Mouse (Mus musculus) heart, embryonic 16.5 days (tissue): ENCODE data around the gene Sipa1l3. TPM values are rescaled to one million over a fixed set of nuclear protein-coding genes. Genes with fewer than 3 reads are reported as not detected.

Source experiments
- ATAC-seq: fragments of 200-750 bp; cut with Nextera tagmentation; replicated peaks from 2 replicates; pipeline ENCODE4 v1.8.0; 2017; ENCODE audit warnings: moderate number of reproducible peaks; ENCODE audit not compliant: insufficient read depth, low FRiP score; ENCODE audit errors: extremely low read depth
- H3K27ac ChIP-seq: fragments of 300-500 bp; sonication (generic); 2 replicates; pipeline ENCODE4 v1.5.1; 2014; ENCODE audit warnings: mild to moderate bottlenecking, low read length, control low read depth, moderate library complexity
- H3K27me3 ChIP-seq: fragments of 300-500 bp; sonication (generic); 2 replicates; pipeline ENCODE4 v1.6.1; 2014; ENCODE audit warnings: low read length, mixed read lengths; ENCODE audit not compliant: control insufficient read depth, insufficient read depth
- H3K36me3 ChIP-seq: fragments of 300-500 bp; sonication (generic); 2 replicates; pipeline ENCODE4 v1.6.1; 2014; ENCODE audit not compliant: control insufficient read depth, insufficient read depth
- H3K4me1 ChIP-seq: fragments of 300-500 bp; sonication (generic); 2 replicates; pipeline ENCODE4 v1.6.1; 2014; ENCODE audit warnings: low read length, mixed read lengths; ENCODE audit not compliant: control insufficient read depth, insufficient read depth
- H3K4me2 ChIP-seq: fragments of 300-500 bp; sonication (generic); 2 replicates; pipeline ENCODE4 v1.6.1; 2014; ENCODE audit warnings: low read depth, mild to moderate bottlenecking, control low read depth, low read length
- H3K4me3 ChIP-seq: fragments of 300-500 bp; sonication (generic); 2 replicates; pipeline ENCODE4 v1.5.1; 2014; ENCODE audit warnings: mild to moderate bottlenecking, control low read depth, low read length
- H3K9ac ChIP-seq: fragments of 300-500 bp; sonication (generic); 2 replicates; pipeline ENCODE4 v1.6.1; 2014; ENCODE audit warnings: low read length, control low read depth
- H3K9me3 ChIP-seq: fragments of 300-500 bp; sonication (generic); replicated peaks from 2 replicates; pipeline ENCODE4 v1.6.1; 2016; ENCODE audit warnings: low read length; ENCODE audit not compliant: control insufficient read depth
- WGBS: fragments of 180-500 bp; shearing (Covaris S2); extraction: QIAGEN DNeasy Blood & Tissue Kit; methylation state at CpG from one replicate; pipeline ENCODE4 v1.1.7; 2014; 5-methylcytosine and 5-hydroxymethylcytosine counted together
- polyA plus RNA-seq: library from polyadenylated mRNA; unstranded; fragments of >200 nt; fragmentation: Nextera tagmentation; extraction: Ambion mirVana; gene quantifications from 2 replicates; pipeline ENCODE4 v1.2.1, GENCODE M21; 2015

Sipa1l3 gene
- polyA plus RNA-seq, 1 experiment from 2014 or later = 5.8 TPM

DNA sequence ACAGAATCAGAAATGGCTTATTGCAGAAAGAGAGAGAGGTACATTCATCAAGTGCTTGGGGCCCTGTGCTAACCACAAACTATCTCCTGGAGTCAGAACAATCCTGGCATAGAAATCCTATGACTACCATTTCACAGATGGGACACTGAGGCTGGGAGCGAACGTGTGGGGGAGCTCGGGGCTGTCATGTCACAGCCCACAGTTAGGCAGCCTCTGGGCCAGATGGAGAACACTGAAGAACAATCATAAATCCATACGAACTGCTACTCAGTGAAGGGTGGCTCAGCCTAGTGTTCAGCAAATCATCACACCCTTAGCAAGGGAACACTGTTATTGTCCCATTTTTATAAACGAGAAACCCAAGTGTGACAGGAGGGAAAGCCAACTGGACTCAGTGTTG is 1.3 kb downstream of the Sipa1l3 start:
- Histone ChIP-seq H3K9ac (no peak overlapping the region), H3K4me2 (peak overlapping the region; percentile 92; the same call in 1 of the 2 replicates), H3K9me3 (no peaks in the 10 kb centered on the region), H3K36me3 (no peaks in the 10 kb centered on the region), H3K27ac (no peak overlapping the region), H3K4me3 (peak overlapping the region; percentile 73; the same call in 1 of the 2 replicates), H3K4me1 (peaks cover 11% of the 10 kb centered on the region), H3K27me3 (peaks cover 19% of the 10 kb centered on the region)
- WGBS = 71% methylated on average over 5 of the region's 5 CpGs
- no peak for ATAC-seq

DNA sequence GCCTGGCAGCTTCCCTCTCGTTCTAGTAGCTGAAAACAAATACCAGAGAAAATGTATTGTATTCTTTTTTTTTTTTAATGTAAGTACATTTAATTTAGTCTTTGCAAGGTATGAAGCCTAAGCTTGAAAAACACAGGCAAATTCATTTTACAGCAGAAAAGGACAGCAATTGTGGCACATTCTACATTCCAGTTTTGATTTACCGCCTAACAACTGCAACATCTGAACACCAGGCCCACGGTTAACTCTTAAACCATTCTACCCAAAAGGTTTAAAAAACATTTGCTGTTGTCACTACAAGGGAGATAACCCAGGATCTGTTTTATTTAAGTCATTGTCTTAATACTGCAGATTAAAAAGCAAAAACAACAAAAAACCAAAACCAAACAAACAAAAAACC is 2.8 kb downstream of the Sipa1l3 start:
- Histone ChIP-seq H3K9me3 (no peaks in the 10 kb centered on the region), H3K9ac (no peak overlapping the region), H3K4me1 (peaks cover 22% of the 10 kb centered on the region), H3K4me2 (no peak overlapping the region), H3K27ac (no peak overlapping the region), H3K4me3 (no peak overlapping the region), H3K36me3 (no peaks in the 10 kb centered on the region), H3K27me3 (peaks cover 26% of the 10 kb centered on the region)
- no peak for ATAC-seq
- 87% methylated on average over 3 of the region's 3 CpGs for WGBS

DNA sequence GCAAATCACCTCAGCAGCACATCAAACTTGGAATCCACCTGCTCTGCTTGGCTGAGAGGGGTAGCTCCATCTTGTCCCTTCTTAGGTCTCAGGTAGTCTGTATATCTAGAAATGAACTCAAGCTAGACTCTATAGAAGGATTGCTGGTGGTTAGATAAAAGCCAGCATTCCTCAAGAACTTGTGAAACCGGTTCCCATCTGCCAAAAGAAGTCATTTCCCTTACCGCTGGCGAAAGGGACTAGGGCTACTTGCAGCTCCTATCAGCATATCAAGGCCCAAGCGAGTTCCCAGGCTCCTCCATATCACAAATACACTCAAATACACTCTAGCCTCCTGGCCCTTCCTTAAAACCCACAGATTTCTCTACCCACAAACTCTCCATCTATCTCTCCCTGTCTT is 5.7 kb downstream of the Sipa1l3 start:
- H3K27ac ChIP-seq = no peak overlapping the region
- ATAC-seq = no peak
- 29% methylated on average over 4 of the region's 4 CpGs for WGBS
- H3K27me3 ChIP-seq = peaks cover 43% of the 10 kb centered on the region
- H3K9ac ChIP-seq = no peak overlapping the region
- H3K4me1 ChIP-seq = peaks cover 18% of the 10 kb centered on the region
- H3K4me3 ChIP-seq = no peak overlapping the region
- H3K9me3 ChIP-seq = no peaks in the 10 kb centered on the region
- H3K36me3 ChIP-seq = no peaks in the 10 kb centered on the region
- H3K4me2 ChIP-seq = no peak overlapping the region

DNA sequence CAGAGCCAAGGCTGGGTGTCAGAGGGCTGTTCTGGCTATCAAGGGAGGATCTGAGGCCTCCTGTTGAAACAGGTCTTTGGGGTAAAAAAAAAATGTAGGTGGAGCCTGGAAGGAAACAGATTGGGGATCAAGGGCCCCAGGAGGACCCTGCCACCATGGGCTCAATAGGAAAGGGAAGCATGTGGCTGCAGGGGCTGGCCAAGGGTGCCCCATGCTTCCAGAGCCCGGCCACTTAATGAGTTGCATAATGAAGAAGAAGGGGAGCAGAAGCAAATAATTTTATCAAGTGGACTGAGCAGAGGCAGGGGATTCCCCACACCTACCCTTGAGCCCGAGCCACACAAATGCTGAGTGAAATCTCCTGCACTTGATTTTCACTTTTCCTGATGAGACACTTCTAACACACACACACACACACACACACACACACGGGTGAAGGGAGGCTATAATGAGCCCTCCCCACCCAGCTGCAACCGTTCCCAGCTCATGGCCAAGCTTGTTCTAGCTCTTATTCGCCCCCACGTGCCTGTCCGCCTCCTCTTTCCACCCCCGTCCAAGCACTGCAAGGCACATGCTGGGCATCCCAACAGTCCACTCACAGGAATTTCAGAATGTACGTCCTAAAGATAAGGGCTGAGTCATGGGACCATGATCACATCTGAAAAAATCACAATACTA is 6.7 kb downstream of the Sipa1l3 start:
- H3K36me3 ChIP-seq = no peaks in the 10 kb centered on the region
- H3K4me1 ChIP-seq = peaks cover 15% of the 10 kb centered on the region
- H3K27me3 ChIP-seq = peaks cover 42% of the 10 kb centered on the region
- no peak overlapping the region for H3K9ac ChIP-seq
- ATAC-seq = no peak
- no peaks in the 10 kb centered on the region for H3K9me3 ChIP-seq
- no peak overlapping the region for H3K4me3 ChIP-seq
- 31% methylated on average over 9 of the region's 9 CpGs for WGBS
- no peak overlapping the region; the same call in 1 of the 2 replicates for H3K4me2 ChIP-seq
- H3K27ac ChIP-seq = no peak overlapping the region

DNA sequence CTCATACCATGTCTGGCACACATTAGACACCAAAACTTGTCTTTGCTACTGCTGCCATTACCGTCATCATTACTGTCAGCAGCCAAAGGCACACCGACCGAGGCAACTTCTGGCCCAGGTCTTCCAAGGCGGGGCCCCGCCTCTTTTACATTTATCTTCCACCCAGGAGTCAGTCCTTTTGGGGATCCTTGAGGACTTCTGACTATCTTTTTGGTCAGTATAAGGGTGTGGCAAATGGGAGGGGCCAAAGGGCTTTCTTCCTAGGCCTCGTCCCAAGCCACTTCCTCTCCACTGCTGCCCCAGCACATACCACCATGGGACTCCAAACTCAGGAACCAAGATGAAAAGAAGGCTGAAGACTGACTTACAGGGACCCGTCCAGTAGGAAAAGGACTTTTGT is 9.9 kb downstream of the Sipa1l3 start:
- Histone ChIP-seq H3K4me3 (no peak overlapping the region), H3K4me2 (no peak overlapping the region), H3K27me3 (peaks cover 45% of the 10 kb centered on the region), H3K9me3 (no peaks in the 10 kb centered on the region), H3K27ac (no peak overlapping the region), H3K4me1 (peaks cover 15% of the 10 kb centered on the region), H3K9ac (no peak overlapping the region), H3K36me3 (no peaks in the 10 kb centered on the region)
- WGBS = 89% methylated on average over 7 of the region's 7 CpGs
- no peak for ATAC-seq

DNA sequence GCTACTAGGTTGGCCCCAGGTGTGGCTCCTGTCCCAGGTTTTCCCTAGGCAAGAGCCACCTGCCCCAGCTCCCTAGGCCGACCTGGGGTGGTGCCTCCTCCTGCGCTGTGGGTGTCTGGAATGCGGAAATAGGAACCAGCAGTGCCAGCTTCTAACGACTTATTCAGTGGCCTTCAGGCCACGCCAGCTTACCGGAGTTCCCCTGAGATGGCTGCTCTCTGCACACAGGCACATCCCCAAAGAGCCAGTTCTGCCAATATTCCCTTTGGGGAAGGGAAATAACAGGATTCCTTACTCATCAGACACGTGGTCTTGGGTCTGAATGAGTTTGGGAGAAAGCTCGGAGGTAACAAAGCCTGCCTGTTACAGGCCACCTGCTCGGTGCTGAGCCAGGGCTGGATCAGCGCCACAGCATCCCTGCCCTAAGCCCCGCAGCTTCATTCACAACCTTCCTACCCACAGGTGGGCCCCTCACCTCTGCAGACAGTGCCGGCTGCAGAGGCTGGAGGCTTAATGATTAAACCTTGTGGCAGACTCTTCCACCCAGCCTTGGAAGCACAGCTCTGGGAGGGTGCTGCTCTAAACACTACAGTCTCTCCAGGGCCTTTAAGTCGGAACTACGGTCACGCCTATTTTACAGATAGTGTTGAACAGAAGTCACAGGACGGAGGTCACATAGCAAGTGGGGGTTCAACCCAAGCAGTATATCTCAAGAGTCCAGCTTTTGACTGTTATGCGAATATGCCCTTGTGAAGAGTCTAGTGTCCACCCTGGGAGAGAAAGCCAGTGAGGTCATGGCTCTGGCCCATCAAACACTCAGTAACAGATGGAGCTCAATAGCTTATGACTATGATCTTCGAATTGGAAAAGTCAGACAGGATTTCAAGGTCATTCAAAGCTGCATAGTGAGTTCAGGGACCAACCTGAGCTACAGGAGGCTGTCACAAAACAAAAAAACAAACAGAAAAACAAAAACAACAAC is 12.8 kb downstream of the Sipa1l3 start:
- H3K4me3 ChIP-seq = no peak overlapping the region
- ATAC-seq = 0 out of 2 replicates have a peak, but pooled peaks have one; percentile 32
- H3K36me3 ChIP-seq = no peaks in the 10 kb centered on the region
- no peak overlapping the region for H3K27ac ChIP-seq
- no peaks in the 10 kb centered on the region for H3K9me3 ChIP-seq
- H3K4me2 ChIP-seq = no peak overlapping the region
- no peaks in the 10 kb centered on the region; the same call in 1 of the 2 replicates for H3K4me1 ChIP-seq
- WGBS = 36% methylated on average over 18 of the region's 18 CpGs
- H3K9ac ChIP-seq = no peak overlapping the region
- H3K27me3 ChIP-seq = peaks cover 35% of the 10 kb centered on the region

DNA sequence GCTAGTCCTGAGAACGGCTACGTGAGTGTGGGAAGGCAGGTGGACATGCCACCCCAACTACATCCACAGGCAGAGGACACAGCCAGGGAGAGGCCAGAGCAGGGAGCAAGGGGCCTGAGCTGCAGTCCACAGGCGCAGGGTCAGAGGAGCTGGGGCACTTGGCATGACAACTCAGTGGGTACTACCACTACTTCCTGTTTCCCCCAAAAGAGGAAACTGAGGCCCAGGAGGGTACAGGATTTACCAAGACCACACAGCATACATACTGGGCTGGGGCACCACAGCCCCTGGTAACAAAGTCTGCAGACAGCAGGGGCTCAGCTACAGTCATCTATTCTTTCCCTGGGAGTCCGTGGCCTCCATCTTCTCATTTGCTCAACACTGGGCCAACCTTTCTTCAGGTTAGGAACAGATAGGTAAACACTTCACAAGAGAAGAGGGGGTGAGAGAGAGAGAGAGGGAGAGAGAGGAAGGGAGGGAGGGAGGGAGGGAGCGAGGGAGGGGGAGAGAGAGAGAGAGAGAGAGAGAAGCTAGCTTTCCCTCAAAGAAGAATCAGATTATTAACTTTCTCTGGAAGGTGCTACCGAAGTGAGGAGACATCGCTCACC is 13.7 kb downstream of the Sipa1l3 start:
- Histone ChIP-seq H3K4me1 (no peaks in the 10 kb centered on the region; the same call in 1 of the 2 replicates), H3K36me3 (no peaks in the 10 kb centered on the region), H3K27me3 (peaks cover 27% of the 10 kb centered on the region), H3K27ac (no peak overlapping the region), H3K4me3 (no peak overlapping the region), H3K9me3 (no peaks in the 10 kb centered on the region), H3K4me2 (no peak overlapping the region), H3K9ac (no peak overlapping the region)
- ATAC-seq = no peak
- 71% methylated on average over 7 of the region's 7 CpGs for WGBS

DNA sequence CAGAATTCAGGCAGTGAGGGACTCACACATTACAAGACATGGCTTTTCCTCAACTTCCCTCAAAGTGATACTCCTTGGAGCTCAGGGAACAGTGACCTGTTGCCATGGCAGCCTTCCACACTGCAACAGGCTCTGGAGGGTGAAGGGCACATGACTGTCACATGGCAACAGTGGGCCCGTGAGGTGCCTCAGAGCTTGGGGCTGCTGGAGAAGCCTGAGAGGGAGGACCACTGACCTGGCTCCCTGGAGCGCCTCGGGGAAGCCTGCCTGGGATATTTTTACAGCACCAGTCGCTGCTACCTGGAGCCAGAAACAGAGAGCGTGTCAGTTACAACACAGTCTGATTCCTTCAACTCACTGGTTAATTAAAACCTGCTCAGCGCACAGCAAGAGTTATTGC is 14.8 kb downstream of the Sipa1l3 start:
- ATAC-seq = no peak
- Histone ChIP-seq H3K9ac (no peak overlapping the region), H3K27me3 (peaks cover 19% of the 10 kb centered on the region), H3K4me1 (no peaks in the 10 kb centered on the region; the same call in 1 of the 2 replicates), H3K36me3 (no peaks in the 10 kb centered on the region), H3K4me2 (no peak overlapping the region), H3K9me3 (no peaks in the 10 kb centered on the region), H3K4me3 (no peak overlapping the region), H3K27ac (no peak overlapping the region)
- WGBS = 53% methylated on average over 6 of the region's 6 CpGs
